Mouse (Mus musculus): ENCODE data around the gene Ift80. TPM values are rescaled to one million over a fixed set of nuclear protein-coding genes. Genes with fewer than 3 reads are reported as not detected.

Gene Ift80
- polyA plus RNA-seq, 1 experiment from 2014 or later: 18.9 TPM

MicroRNA genes within 50 kb of the gene (microRNA counts, 519-probe panel; counts per million panel counts)
- microRNA mmu-miR-15b: 4,005 counts per million, percentile 95 among the panel's probes with 10 or more counts

Small RNAs within 50 kb of the gene (microRNA-seq; reads per million reads assigned to microRNA genes)
- gene Mir15b (1,313 reads per million, percentile 78 among the genes with 10 or more reads in this experiment), gene Mir16-2 (510 reads per million, percentile 70 among the genes with 10 or more reads in this experiment)

Other genes with a start within 250 kb of the Ift80 start
- gene 1110032F04Rik, start 135.0 kb downstream of the Ift80 start, polyA plus RNA-seq (2015; fragmentation: Nextera tagmentation; extraction: Ambion mirVana): 0.60 and 0.65 TPM in 2 replicates
- 213 and 230 TPM in 2 replicates for gene Smc4, start 168 bp upstream of the Ift80 start, polyA plus RNA-seq (2015; fragmentation: Nextera tagmentation; extraction: Ambion mirVana)
- gene Trim59, start 40.2 kb upstream of the Ift80 start, polyA plus RNA-seq (2015; fragmentation: Nextera tagmentation; extraction: Ambion mirVana): 125 and 128 TPM in 2 replicates
- gene Kpna4, start 122.5 kb upstream of the Ift80 start, polyA plus RNA-seq (2015; fragmentation: Nextera tagmentation; extraction: Ambion mirVana): 33.1 and 35.1 TPM in 2 replicates
- gene Arl14, start 217.8 kb upstream of the Ift80 start, polyA plus RNA-seq (2015; fragmentation: Nextera tagmentation; extraction: Ambion mirVana): 1.1 TPM in 2 replicates

All from lung, embryonic 15.5 days (tissue).